Mouse (Mus musculus): Measurements from ENCODE around the gene Rpp14. TPM values are rescaled to one million over a fixed set of nuclear protein-coding genes. Genes with fewer than 3 reads are reported as not detected.

The Rpp14 gene
- polyA plus RNA-seq, 1 experiment from 2014 or later, result 16.0 TPM

- ATAC-seq (ENCODE audit: low read depth), result no peak
- no peak overlapping the region for H3K4me2 ChIP-seq (ENCODE audit: low read depth, low read length)
- H3K4me1 ChIP-seq (ENCODE audit: control insufficient read depth, low read depth, low read length), result no peaks in the 10 kb centered on the region
- 83% methylated on average over 7 of the region's 7 CpGs for WGBS (ENCODE audit: insufficient replicate concordance)
- no peak overlapping the region for H3K9ac ChIP-seq (ENCODE audit: low read depth, low read length)
- H3K9me3 ChIP-seq (replicated peaks; ENCODE audit: control insufficient read depth, low read length), result no peaks in the 10 kb centered on the region
- no peak overlapping the region for H3K27ac ChIP-seq (ENCODE audit: low read length)
- H3K36me3 ChIP-seq (ENCODE audit: control insufficient read depth, insufficient read depth), result no peaks in the 10 kb centered on the region
- H3K4me3 ChIP-seq (ENCODE audit: low read depth, low read length), result no peak overlapping the region
- no peaks in the 10 kb centered on the region for H3K27me3 ChIP-seq (ENCODE audit: control insufficient read depth, insufficient read depth, low read depth, low read length)
These were observed 27.5 kb upstream of the Rpp14 start for GRCm38 (mm10) chr14:8052661-8053060.

GRCm38 (mm10) chr14:8054310-8055102 is 25.7 kb upstream of the Rpp14 start:
- no peak overlapping the region for H3K4me3 ChIP-seq (ENCODE audit: low read depth, low read length)
- no peak overlapping the region for H3K4me2 ChIP-seq (ENCODE audit: low read depth, low read length)
- no peaks in the 10 kb centered on the region for H3K36me3 ChIP-seq (ENCODE audit: control insufficient read depth, insufficient read depth)
- WGBS (ENCODE audit: insufficient replicate concordance), result 67% methylated on average over 17 of the region's 17 CpGs
- H3K27ac ChIP-seq (ENCODE audit: low read length), result no peak overlapping the region
- no peaks in the 10 kb centered on the region for H3K9me3 ChIP-seq (replicated peaks; ENCODE audit: control insufficient read depth, low read length)
- no peaks in the 10 kb centered on the region for H3K4me1 ChIP-seq (ENCODE audit: control insufficient read depth, low read depth, low read length)
- H3K9ac ChIP-seq (ENCODE audit: low read depth, low read length), result no peak overlapping the region
- ATAC-seq (ENCODE audit: low read depth), result no peak
- H3K27me3 ChIP-seq (ENCODE audit: control insufficient read depth, insufficient read depth, low read depth, low read length), result no peaks in the 10 kb centered on the region

- H3K4me1 ChIP-seq (ENCODE audit: control insufficient read depth, low read depth, low read length), result no peaks in the 10 kb centered on the region
- WGBS (ENCODE audit: insufficient replicate concordance), result 71% methylated on average over 5 of the region's 5 CpGs
- no peaks in the 10 kb centered on the region for H3K27me3 ChIP-seq (ENCODE audit: control insufficient read depth, insufficient read depth, low read depth, low read length)
- H3K36me3 ChIP-seq (ENCODE audit: control insufficient read depth, insufficient read depth), result no peaks in the 10 kb centered on the region
- H3K27ac ChIP-seq (ENCODE audit: low read length), result no peak overlapping the region
- no peak overlapping the region for H3K4me2 ChIP-seq (ENCODE audit: low read depth, low read length)
- H3K9ac ChIP-seq (ENCODE audit: low read depth, low read length), result no peak overlapping the region
- ATAC-seq (ENCODE audit: low read depth), result no peak
- no peaks in the 10 kb centered on the region for H3K9me3 ChIP-seq (replicated peaks; ENCODE audit: control insufficient read depth, low read length)
- no peak overlapping the region for H3K4me3 ChIP-seq (ENCODE audit: low read depth, low read length)
These were observed 24.1 kb upstream of the Rpp14 start for GRCm38 (mm10) chr14:8056076-8056475.

- no peak overlapping the region for H3K9ac ChIP-seq (ENCODE audit: low read depth, low read length)
- no peaks in the 10 kb centered on the region; the same call in none of the 2 replicates for H3K4me1 ChIP-seq (ENCODE audit: control insufficient read depth, low read depth, low read length)
- H3K9me3 ChIP-seq (replicated peaks; ENCODE audit: control insufficient read depth, low read length), result no peaks in the 10 kb centered on the region
- no peak for ATAC-seq (ENCODE audit: low read depth)
- 75% methylated on average over 7 of the region's 7 CpGs for WGBS (ENCODE audit: insufficient replicate concordance)
- H3K4me3 ChIP-seq (ENCODE audit: low read depth, low read length), result no peak overlapping the region
- no peaks in the 10 kb centered on the region for H3K27me3 ChIP-seq (ENCODE audit: control insufficient read depth, insufficient read depth, low read depth, low read length)
- no peaks in the 10 kb centered on the region for H3K36me3 ChIP-seq (ENCODE audit: control insufficient read depth, insufficient read depth)
- no peak overlapping the region for H3K4me2 ChIP-seq (ENCODE audit: low read depth, low read length)
- H3K27ac ChIP-seq (ENCODE audit: low read length), result no peak overlapping the region
These were observed 20.2 kb upstream of the Rpp14 start for GRCm38 (mm10) chr14:8059938-8060337.

GRCm38 (mm10) chr14:8062076-8062475 is 18.1 kb upstream of the Rpp14 start:
- no peaks in the 10 kb centered on the region for H3K27me3 ChIP-seq (ENCODE audit: control insufficient read depth, insufficient read depth, low read depth, low read length)
- no peaks in the 10 kb centered on the region for H3K9me3 ChIP-seq (replicated peaks; ENCODE audit: control insufficient read depth, low read length)
- no peak overlapping the region for H3K27ac ChIP-seq (ENCODE audit: low read length)
- H3K36me3 ChIP-seq (ENCODE audit: control insufficient read depth, insufficient read depth), result no peaks in the 10 kb centered on the region
- H3K4me3 ChIP-seq (ENCODE audit: low read depth, low read length), result no peak overlapping the region
- no peaks in the 10 kb centered on the region; the same call in none of the 2 replicates for H3K4me1 ChIP-seq (ENCODE audit: control insufficient read depth, low read depth, low read length)
- no peak for ATAC-seq (ENCODE audit: low read depth)
- no peak overlapping the region for H3K4me2 ChIP-seq (ENCODE audit: low read depth, low read length)
- WGBS (ENCODE audit: insufficient replicate concordance), result 18% methylated on average over 3 of the region's 3 CpGs
- no peak overlapping the region for H3K9ac ChIP-seq (ENCODE audit: low read depth, low read length)

GRCm38 (mm10) chr14:8062537-8063301 is 17.4 kb upstream of the Rpp14 start:
- Histone ChIP-seq H3K4me3 (ENCODE audit: low read depth, low read length) (no peak overlapping the region), H3K27me3 (ENCODE audit: control insufficient read depth, insufficient read depth, low read depth, low read length) (no peaks in the 10 kb centered on the region), H3K36me3 (ENCODE audit: control insufficient read depth, insufficient read depth) (no peaks in the 10 kb centered on the region), H3K9me3 (replicated peaks; ENCODE audit: control insufficient read depth, low read length) (no peaks in the 10 kb centered on the region), H3K27ac (ENCODE audit: low read length) (no peak overlapping the region), H3K4me2 (ENCODE audit: low read depth, low read length) (no peak overlapping the region), H3K9ac (ENCODE audit: low read depth, low read length) (no peak overlapping the region), H3K4me1 (ENCODE audit: control insufficient read depth, low read depth, low read length) (no peaks in the 10 kb centered on the region; the same call in none of the 2 replicates)
- no peak for ATAC-seq (ENCODE audit: low read depth)
- WGBS (ENCODE audit: insufficient replicate concordance), result 69% methylated on average over 3 of the region's 3 CpGs

GRCm38 (mm10) chr14:8063835-8064785 is 16.1 kb upstream of the Rpp14 start:
- peak; percentile 45; the same call in 1 of the 2 replicates for ATAC-seq (ENCODE audit: low read depth)
- no peak overlapping the region for H3K27ac ChIP-seq (ENCODE audit: low read length)
- H3K9me3 ChIP-seq (replicated peaks; ENCODE audit: control insufficient read depth, low read length), result no peaks in the 10 kb centered on the region
- H3K9ac ChIP-seq (ENCODE audit: low read depth, low read length), result no peak overlapping the region
- H3K4me3 ChIP-seq (ENCODE audit: low read depth, low read length), result no peak overlapping the region
- no peaks in the 10 kb centered on the region for H3K27me3 ChIP-seq (ENCODE audit: control insufficient read depth, insufficient read depth, low read depth, low read length)
- no peaks in the 10 kb centered on the region; the same call in none of the 2 replicates for H3K4me1 ChIP-seq (ENCODE audit: control insufficient read depth, low read depth, low read length)
- no peak overlapping the region for H3K4me2 ChIP-seq (ENCODE audit: low read depth, low read length)
- WGBS (ENCODE audit: insufficient replicate concordance), result 45% methylated on average over 8 of the region's 8 CpGs
- no peaks in the 10 kb centered on the region for H3K36me3 ChIP-seq (ENCODE audit: control insufficient read depth, insufficient read depth)

- no peaks in the 10 kb centered on the region for H3K27me3 ChIP-seq (ENCODE audit: control insufficient read depth, insufficient read depth, low read depth, low read length)
- 0 out of 2 replicates have a peak, but pooled peaks cover 2% of the 10 kb centered on the region for H3K36me3 ChIP-seq (ENCODE audit: control insufficient read depth, insufficient read depth)
- H3K4me1 ChIP-seq (ENCODE audit: control insufficient read depth, low read depth, low read length), result peaks cover 10% of the 10 kb centered on the region
- no peaks in the 10 kb centered on the region for H3K9me3 ChIP-seq (replicated peaks; ENCODE audit: control insufficient read depth, low read length)
- ATAC-seq (ENCODE audit: low read depth), result peak; percentile 23
- under 1% methylated on average over 11 of the region's 11 CpGs for WGBS (ENCODE audit: insufficient replicate concordance)
- H3K9ac ChIP-seq (ENCODE audit: low read depth, low read length), result peak overlapping the region; percentile 84
- peak overlapping the region; percentile 93 for H3K27ac ChIP-seq (ENCODE audit: low read length)
- H3K4me3 ChIP-seq (ENCODE audit: low read depth, low read length), result peak overlapping the region; percentile 86
- H3K4me2 ChIP-seq (ENCODE audit: low read depth, low read length), result peak overlapping the region; percentile 95
These were observed 551 bp downstream of the Rpp14 start for GRCm38 (mm10) chr14:8080718-8081117.

Measured in liver, embryonic 16.5 days (tissue).